Mouse (Mus musculus): ENCODE measurements around the gene Sytl1. TPM values are rescaled to one million over a fixed set of nuclear protein-coding genes. Genes with fewer than 3 reads are reported as not detected.

Sytl1 gene
- polyA plus RNA-seq, 1 experiment = not detected

DNA sequence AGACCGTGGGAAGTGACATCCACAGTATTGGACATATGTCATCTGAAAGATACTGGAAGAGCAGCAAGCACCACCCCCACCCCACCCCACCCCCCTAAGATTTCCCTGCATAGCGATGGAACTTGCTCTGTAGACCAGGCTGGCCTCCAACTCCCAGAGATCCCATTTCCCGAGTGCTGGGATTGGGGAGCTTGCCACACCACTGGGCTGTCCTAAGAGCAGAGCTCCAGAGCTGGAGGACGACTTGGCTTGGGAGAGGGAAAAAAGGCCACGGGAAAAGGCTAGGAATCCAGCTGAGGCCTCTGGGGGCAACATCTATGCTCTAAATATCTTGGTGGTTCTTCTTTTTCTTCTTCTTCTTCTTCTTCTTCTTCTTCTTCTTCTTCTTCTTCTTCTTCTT, 28.1 kb downstream of the Sytl1 start:
- TF ChIP-seq CTCF (IDR thresholded peaks at IDR 0.05; ENCODE audit: insufficient read depth, low read depth, low read length) = no peak
- H3K4me3 ChIP-seq (ENCODE audit: insufficient read depth, low read depth, low read length) = no peak overlapping the region
- H3K4me1 ChIP-seq (ENCODE audit: control insufficient read depth, insufficient read depth, low read length) = no peaks in the 10 kb centered on the region
- no peak overlapping the region for H3K27ac ChIP-seq (ENCODE audit: insufficient read depth, low read depth, low read length)
- 59% methylated on average over 5 of the region's 5 CpGs for WGBS

DNA sequence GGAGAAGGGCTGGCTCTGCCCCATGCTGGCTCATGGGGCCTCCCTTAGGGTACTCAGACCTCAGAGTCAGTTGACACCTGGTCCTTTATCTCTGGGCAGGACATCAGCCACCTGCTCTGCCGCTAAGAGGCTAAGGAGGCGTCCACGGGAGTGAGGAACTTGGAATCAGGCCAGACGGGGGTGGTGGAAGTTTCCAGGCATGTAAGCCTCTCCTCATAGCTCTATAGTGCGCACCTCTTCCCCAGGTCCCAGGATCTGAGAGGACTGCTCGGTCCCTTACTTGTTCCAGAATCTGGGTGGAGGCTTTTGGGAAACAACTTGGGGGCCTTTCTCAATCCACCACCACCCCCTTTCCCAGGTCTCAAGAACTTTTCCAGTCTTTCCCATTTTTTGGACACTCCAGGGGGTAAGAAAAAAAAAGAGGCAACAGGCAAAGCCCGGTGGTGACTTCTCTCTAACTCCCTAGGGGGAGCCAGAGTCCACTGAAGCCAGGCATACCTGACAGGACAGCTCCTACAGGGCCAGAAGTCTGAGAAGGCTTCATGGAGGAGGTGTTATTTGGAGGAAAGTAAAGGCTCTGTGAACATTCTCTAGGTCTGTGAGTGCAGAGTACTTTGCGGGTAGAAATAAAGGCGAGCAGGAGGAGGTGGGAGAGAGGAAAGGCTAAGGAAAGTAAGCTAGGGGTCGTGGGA, 29.5 kb downstream of the Sytl1 start:
- no peak overlapping the region for H3K27ac ChIP-seq (ENCODE audit: insufficient read depth, low read depth, low read length)
- 43% methylated on average over 10 of the region's 10 CpGs for WGBS
- no peaks in the 10 kb centered on the region for H3K4me1 ChIP-seq (ENCODE audit: control insufficient read depth, insufficient read depth, low read length)
- H3K4me3 ChIP-seq (ENCODE audit: insufficient read depth, low read depth, low read length) = no peak overlapping the region
- TF ChIP-seq CTCF (IDR thresholded peaks at IDR 0.05; ENCODE audit: insufficient read depth, low read depth, low read length) (no peak), POLR2A (IDR thresholded peaks at IDR 0.05; ENCODE audit: insufficient read depth, low read depth, low read length) (no peak)

DNA sequence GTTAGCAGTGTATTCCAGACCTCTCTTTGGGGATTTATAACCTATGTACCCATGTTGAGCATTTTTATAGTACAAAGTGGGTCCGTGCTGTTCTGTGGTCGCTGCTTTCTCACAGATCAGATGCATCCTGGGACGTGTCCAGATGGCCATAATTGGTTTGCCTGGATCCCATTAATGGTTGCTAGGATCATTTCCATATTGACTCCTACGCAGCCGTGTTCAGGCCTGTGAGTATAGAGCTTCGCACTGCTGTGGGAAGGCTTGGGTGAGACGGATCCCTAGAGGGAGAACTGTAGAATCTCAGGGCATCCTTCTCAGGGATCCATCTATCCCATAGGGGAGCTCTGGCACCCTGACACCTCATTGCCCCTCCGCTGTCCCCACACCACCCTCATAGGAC, 33.3 kb downstream of the Sytl1 start:
- Histone ChIP-seq H3K4me1 (ENCODE audit: control insufficient read depth, insufficient read depth, low read length) (no peaks in the 10 kb centered on the region), H3K27ac (ENCODE audit: insufficient read depth, low read depth, low read length) (no peak overlapping the region), H3K4me3 (ENCODE audit: insufficient read depth, low read depth, low read length) (no peak overlapping the region)
- TF ChIP-seq POLR2A (IDR thresholded peaks at IDR 0.05; ENCODE audit: insufficient read depth, low read depth, low read length) (no peak), CTCF (IDR thresholded peaks at IDR 0.05; ENCODE audit: insufficient read depth, low read depth, low read length) (no peak)
- WGBS = 84% methylated on average over 8 of the region's 8 CpGs

GRCm38 (mm10) chr4:133227636-133228035, 35.3 kb downstream of the Sytl1 start:
- Histone ChIP-seq H3K4me1 (ENCODE audit: control insufficient read depth, insufficient read depth, low read length) (peaks cover 5% of the 10 kb centered on the region; the same call in 1 of the 2 replicates), H3K4me3 (ENCODE audit: insufficient read depth, low read depth, low read length) (no peak overlapping the region), H3K27ac (ENCODE audit: insufficient read depth, low read depth, low read length) (no peak overlapping the region)
- 74% methylated on average over 8 of the region's 8 CpGs for WGBS
- no peak for TF ChIP-seq CTCF (IDR thresholded peaks at IDR 0.05; ENCODE audit: insufficient read depth, low read depth, low read length)
- no peak for TF ChIP-seq POLR2A (IDR thresholded peaks at IDR 0.05; ENCODE audit: insufficient read depth, low read depth, low read length)

DNA sequence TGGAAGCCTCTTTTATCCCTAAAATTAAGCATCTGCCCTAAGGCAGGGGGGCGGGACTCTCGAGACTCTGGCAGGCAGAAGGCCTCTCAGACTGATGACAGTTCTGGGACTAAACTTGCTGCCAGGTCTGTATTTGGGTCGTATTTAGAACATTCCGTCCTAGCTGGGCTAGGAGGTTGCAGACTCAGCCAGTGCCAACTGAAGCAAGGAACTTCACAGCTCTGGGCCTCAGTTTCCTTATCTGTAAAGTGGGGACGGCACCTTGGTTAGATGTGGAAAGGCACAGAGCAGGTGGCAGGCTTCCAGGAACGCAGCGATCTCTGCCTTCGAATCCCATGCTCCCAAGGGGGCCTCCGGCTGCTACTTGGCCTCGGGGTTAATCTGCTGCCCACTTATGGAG, 36.8 kb downstream of the Sytl1 start:
- Histone ChIP-seq H3K4me3 (ENCODE audit: insufficient read depth, low read depth, low read length) (no peak overlapping the region), H3K27ac (ENCODE audit: insufficient read depth, low read depth, low read length) (no peak overlapping the region), H3K4me1 (ENCODE audit: control insufficient read depth, insufficient read depth, low read length) (peaks cover 8% of the 10 kb centered on the region; the same call in 1 of the 2 replicates)
- TF ChIP-seq POLR2A (IDR thresholded peaks at IDR 0.05; ENCODE audit: insufficient read depth, low read depth, low read length) (no peak), CTCF (IDR thresholded peaks at IDR 0.05; ENCODE audit: insufficient read depth, low read depth, low read length) (no peak)
- WGBS = 64% methylated on average over 10 of the region's 10 CpGs

DNA sequence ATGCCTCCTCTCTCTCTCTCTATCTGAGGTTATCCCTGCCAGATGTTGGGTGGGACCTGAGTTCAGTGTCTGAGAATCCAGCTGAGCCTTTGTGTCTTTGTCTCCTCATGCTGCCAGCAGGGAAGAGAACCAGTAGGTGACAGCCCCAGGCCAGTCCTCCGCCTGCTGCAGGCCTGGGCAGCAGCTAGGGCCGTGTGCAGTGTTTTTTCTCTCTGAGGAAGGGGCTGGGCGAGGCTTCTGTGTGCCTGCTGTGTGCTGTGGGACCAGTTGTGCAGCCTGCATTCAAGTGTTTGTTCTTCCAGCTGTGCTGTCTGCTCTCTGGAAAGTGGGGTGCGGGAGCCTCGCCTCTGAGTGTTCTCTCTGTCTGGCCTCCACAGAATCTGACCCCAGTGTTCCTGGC, 39.0 kb downstream of the Sytl1 start:
- TF ChIP-seq CTCF (IDR thresholded peaks at IDR 0.05; ENCODE audit: insufficient read depth, low read depth, low read length) (no peak), POLR2A (IDR thresholded peaks at IDR 0.05; ENCODE audit: insufficient read depth, low read depth, low read length) (no peak)

DNA sequence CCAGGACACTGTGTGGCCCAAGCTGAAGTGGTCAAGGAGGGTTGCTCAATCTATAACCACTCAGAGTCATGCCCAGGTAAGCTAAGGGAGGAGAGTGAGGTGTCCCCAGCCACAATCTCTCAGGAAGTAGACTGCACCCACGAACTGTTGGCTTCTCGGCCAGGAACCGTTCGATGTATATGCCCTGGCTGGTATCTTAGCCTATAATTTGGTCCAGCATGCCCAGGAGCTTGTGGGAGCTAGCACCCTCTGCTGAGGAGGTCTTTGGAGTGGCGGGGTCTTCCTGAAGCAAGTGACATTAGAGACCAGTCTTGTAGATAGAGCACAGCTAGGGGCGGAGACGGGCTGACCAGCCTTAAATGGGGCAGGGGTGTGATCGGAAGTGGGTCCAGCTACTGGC, 41.2 kb downstream of the Sytl1 start:
- peaks cover 14% of the 10 kb centered on the region for H3K4me1 ChIP-seq (ENCODE audit: control insufficient read depth, insufficient read depth, low read length)
- H3K4me3 ChIP-seq (ENCODE audit: insufficient read depth, low read depth, low read length) = no peak overlapping the region
- H3K27ac ChIP-seq (ENCODE audit: insufficient read depth, low read depth, low read length) = no peak overlapping the region
- no peak for TF ChIP-seq POLR2A (IDR thresholded peaks at IDR 0.05; ENCODE audit: insufficient read depth, low read depth, low read length)
- TF ChIP-seq CTCF (IDR thresholded peaks at IDR 0.05; ENCODE audit: insufficient read depth, low read depth, low read length) = no peak
- WGBS = 95% methylated on average over 8 of the region's 8 CpGs

More for the DNA sequence above, 39.0 kb downstream of the Sytl1 start:
- 64% methylated on average over 5 of the region's 5 CpGs for WGBS
- Histone ChIP-seq H3K4me1 (ENCODE audit: control insufficient read depth, insufficient read depth, low read length) (peaks cover 14% of the 10 kb centered on the region), H3K4me3 (ENCODE audit: insufficient read depth, low read depth, low read length) (no peak overlapping the region), H3K27ac (ENCODE audit: insufficient read depth, low read depth, low read length) (no peak overlapping the region)

DNA sequence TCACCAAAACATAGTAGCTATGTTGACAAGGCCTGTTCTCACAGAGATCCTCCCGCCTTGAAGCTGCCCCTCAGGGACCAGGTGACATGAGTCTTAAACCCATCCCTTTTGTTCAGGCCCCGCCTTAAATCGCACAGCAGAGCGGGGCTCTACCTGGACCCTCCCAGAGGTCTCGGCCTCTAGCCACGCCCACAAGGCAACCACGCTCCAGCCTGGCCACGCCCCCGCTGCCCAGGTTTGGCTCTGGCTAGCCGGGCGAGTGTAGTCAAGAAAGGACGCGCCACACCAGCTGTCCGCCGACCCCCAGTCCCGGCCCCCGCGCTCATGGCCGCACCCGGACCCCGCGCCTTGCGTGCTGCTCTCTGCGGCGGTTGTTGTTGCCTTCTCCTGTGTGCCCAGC, 42.3 kb downstream of the Sytl1 start:
- Histone ChIP-seq H3K27ac (ENCODE audit: insufficient read depth, low read depth, low read length) (no peak overlapping the region), H3K4me1 (ENCODE audit: control insufficient read depth, insufficient read depth, low read length) (peaks cover 14% of the 10 kb centered on the region), H3K4me3 (ENCODE audit: insufficient read depth, low read depth, low read length) (no peak overlapping the region)
- TF ChIP-seq POLR2A (IDR thresholded peaks at IDR 0.05; ENCODE audit: insufficient read depth, low read depth, low read length) (no peak), CTCF (IDR thresholded peaks at IDR 0.05; ENCODE audit: insufficient read depth, low read depth, low read length) (no peak)
- WGBS = 12% methylated on average over 25 of the region's 25 CpGs

DNA sequence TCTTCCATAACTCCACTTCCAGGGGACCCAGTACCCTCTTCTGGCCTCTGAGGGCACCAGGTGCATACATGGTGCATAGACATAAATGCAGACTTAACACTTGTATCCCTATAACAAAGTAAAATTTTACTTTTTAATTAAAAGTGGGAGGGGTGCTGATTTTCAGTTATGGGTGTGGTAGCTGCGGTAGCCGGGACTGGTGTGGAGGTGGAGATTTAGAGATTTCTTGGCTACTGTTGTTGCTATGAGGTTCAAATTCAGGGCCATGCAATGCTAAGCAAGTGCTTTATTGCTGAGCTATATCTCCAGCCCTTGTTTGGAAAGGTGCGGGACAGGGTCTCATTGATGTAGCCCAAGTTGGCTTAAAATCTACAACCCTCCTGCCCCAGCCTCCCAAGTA, 44.2 kb downstream of the Sytl1 start:
- 87% methylated on average over 3 of the region's 3 CpGs for WGBS
- no peak overlapping the region for H3K27ac ChIP-seq (ENCODE audit: insufficient read depth, low read depth, low read length)
- H3K4me3 ChIP-seq (ENCODE audit: insufficient read depth, low read depth, low read length) = no peak overlapping the region
- H3K4me1 ChIP-seq (ENCODE audit: control insufficient read depth, insufficient read depth, low read length) = peaks cover 10% of the 10 kb centered on the region
- no peak for TF ChIP-seq POLR2A (IDR thresholded peaks at IDR 0.05; ENCODE audit: insufficient read depth, low read depth, low read length)
- no peak for TF ChIP-seq CTCF (IDR thresholded peaks at IDR 0.05; ENCODE audit: insufficient read depth, low read depth, low read length)

Measured in olfactory bulb, adult 2 months (tissue).